Mouse (Mus musculus) kidney, postnatal 0 days (tissue): ENCODE results near the gene 4930524J08Rik. TPM values are rescaled to one million over a fixed set of nuclear protein-coding genes. Genes with fewer than 3 reads are reported as not detected.

Source experiments
- ATAC-seq: fragments of 200-750 bp; cut with Nextera tagmentation; replicated peaks from 2 replicates; pipeline ENCODE4 v1.8.0; 2017; ENCODE audit warnings: low read depth, moderate number of reproducible peaks, moderate TSS enrichment, moderate library complexity; ENCODE audit not compliant: low FRiP score
- DNase-seq: peaks from one replicate; pipeline ENCODE4 v3.0.0-alpha.2; 2016; ENCODE audit warnings: low spot score
- H3K27ac ChIP-seq: fragments of 300-500 bp; sonication (generic); 2 replicates; pipeline ENCODE4 v1.5.1; 2014; ENCODE audit warnings: mild to moderate bottlenecking
- H3K27me3 ChIP-seq: fragments of 300-500 bp; sonication (generic); 2 replicates; pipeline ENCODE4 v1.6.1; 2014; ENCODE audit warnings: low read length, mixed read lengths; ENCODE audit not compliant: insufficient read depth
- H3K36me3 ChIP-seq: fragments of 300-500 bp; sonication (generic); 2 replicates; pipeline ENCODE4 v1.6.1; 2014; ENCODE audit warnings: low read length, mixed read lengths; ENCODE audit not compliant: insufficient read depth
- H3K4me1 ChIP-seq: fragments of 300-500 bp; sonication (generic); replicated peaks from 2 replicates; pipeline ENCODE4 v1.6.1; 2014; ENCODE audit warnings: antibody characterized with exemption, low read length, mixed read lengths; ENCODE audit not compliant: insufficient read depth
- H3K4me2 ChIP-seq: fragments of 300-500 bp; sonication (generic); 2 replicates; pipeline ENCODE4 v1.6.1; 2014; ENCODE audit warnings: mild to moderate bottlenecking, low read length, moderate library complexity, mixed read lengths
- H3K4me3 ChIP-seq: fragments of 300-500 bp; sonication (generic); replicated peaks from 2 replicates; pipeline ENCODE4 v1.5.1; 2014; ENCODE audit warnings: low read depth, low read length
- H3K9ac ChIP-seq: fragments of 300-500 bp; sonication (generic); 2 replicates; pipeline ENCODE4 v1.6.1; 2014; ENCODE audit warnings: low read depth, low read length
- H3K9me3 ChIP-seq: fragments of 300-500 bp; sonication (generic); replicated peaks from 2 replicates; pipeline ENCODE4 v1.6.1; 2016; ENCODE audit warnings: low read length, inconsistent platforms, mixed read lengths
- CTCF ChIP-seq: IDR thresholded peaks from 2 replicates; pipeline ENCODE4 v1.5.1; 2016; ENCODE audit warnings: antibody characterized with exemption, low read depth, mild to moderate bottlenecking, moderate library complexity
- WGBS: fragments of 180-500 bp; shearing (Covaris S2); extraction: QIAGEN DNeasy Blood & Tissue Kit; methylation state at CpG from one replicate; pipeline ENCODE4 v1.1.7; 2014; 5-methylcytosine and 5-hydroxymethylcytosine counted together
- polyA plus RNA-seq: library from polyadenylated mRNA; unstranded; fragments of >200 nt; fragmentation: Nextera tagmentation; extraction: Ambion mirVana; gene quantifications from 2 replicates; pipeline ENCODE4 v1.2.1, GENCODE M21; 2015

4930524J08Rik gene
- 2.9 and 4.5 TPM in 2 replicates for polyA plus RNA-seq

DNA sequence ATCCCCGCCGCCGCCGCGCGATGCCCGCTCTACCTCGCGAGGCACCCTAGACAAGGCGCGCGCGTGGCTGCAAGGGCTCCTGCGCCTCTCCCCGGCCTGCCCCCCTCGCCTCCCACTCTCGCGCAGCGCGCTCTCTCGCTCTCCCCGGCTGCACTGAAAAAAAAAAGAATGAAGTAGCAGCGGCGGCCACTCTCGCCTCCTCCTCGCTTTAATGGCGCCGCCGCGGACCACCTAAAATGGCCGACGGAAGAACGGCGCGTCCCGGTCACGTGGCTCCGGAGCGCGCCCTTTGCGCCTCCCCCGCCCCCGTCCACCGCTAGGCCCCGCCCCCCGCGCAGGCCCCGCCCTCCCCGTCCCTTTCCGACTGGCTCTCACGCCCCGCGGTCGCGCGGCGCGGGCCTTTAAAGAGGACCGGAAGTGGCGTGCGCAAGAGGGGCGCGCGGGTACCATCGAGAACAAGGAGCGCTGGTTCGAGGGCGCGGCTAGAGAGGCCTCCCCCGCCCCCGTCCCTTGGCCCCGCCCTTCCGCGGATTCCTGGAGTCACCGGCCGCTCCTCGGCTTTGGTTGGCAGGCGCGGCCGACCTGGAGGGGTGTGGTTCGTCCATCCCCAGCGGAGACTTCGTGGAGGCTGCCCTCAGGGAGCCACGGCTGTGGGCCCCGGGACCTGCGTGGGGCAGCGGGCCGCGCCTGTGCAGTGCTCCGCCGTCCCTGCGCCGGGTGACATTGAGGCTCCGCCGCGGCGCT, at the start of gene 4930524J08Rik, which contains the start of gene Hnrnpd:
4930524J08Rik (plus strand) TSS at position 363 of the 744 bp plus-strand sequence.
Hnrnpd (minus strand) TSS at position 240 of the 744 bp plus-strand sequence.
- H3K9me3 ChIP-seq, result no peaks in the 10 kb centered on the region
- no peak for TF ChIP-seq CTCF
- peak; percentile 97 for ATAC-seq
- H3K4me3 ChIP-seq, result peak within 1 kb of the TSS; percentile 99
- H3K4me1 ChIP-seq, result peaks cover 13% of the 10 kb centered on the region
- H3K27ac ChIP-seq, result peak within 1 kb of the TSS; percentile 99
- H3K27me3 ChIP-seq, result no peaks in the 10 kb centered on the region
- WGBS, result under 1% methylated on average over 92 of the region's 97 CpGs
- peak; percentile 98 for DNase-seq
- peak within 1 kb of the TSS; percentile 98 for H3K9ac ChIP-seq
- no peaks in the 10 kb centered on the region for H3K36me3 ChIP-seq
- peak within 1 kb of the TSS; percentile 79 for H3K4me2 ChIP-seq

DNA sequence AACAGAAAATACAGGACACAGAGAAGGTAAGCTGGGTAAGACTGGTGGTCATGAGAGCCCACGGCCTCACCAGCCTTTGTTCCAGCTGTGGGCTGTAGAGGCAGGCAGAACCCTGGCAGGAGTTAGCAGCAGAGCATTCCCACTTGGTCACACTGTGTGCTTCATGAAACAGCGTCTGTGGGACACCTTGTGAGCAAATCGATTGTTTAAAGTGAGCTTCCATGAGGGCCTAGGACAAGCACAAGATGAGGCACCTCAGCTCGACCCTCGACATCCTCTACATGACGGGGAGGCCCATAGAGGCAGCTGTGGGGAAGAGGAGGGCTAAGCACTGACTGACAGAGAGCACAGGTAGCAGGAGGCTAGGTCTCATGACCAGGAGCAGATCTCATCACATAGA, 47.0 kb upstream of the 4930524J08Rik start:
- Histone ChIP-seq H3K9me3 (no peaks in the 10 kb centered on the region), H3K4me2 (no peak overlapping the region), H3K4me1 (no peaks in the 10 kb centered on the region), H3K9ac (no peak overlapping the region), H3K4me3 (no peak overlapping the region), H3K27me3 (no peaks in the 10 kb centered on the region), H3K27ac (no peak overlapping the region), H3K36me3 (no peaks in the 10 kb centered on the region)
- ATAC-seq (no peak), DNase-seq (no peak)
- no peak for TF ChIP-seq CTCF
- 82% methylated on average over 6 of the region's 6 CpGs for WGBS

DNA sequence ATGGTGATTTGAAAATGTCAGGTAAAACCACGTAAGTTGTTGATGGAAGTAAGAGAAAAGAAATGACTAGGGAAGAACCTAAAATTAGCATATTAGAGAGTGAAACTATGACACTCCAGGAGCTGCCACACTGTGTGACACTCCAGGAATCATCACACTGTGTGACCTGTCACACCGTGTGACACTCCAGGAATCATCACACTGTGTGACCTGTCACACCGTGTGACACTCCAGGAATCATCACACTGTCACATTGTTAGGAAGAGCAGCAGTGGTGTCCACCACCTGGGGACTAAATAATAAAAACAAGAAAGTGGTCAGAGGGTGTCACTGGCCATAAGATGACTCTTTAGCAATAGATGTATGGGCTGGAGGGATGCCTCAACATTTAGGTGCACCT, 39.4 kb upstream of the 4930524J08Rik start:
- no peak for TF ChIP-seq CTCF
- Histone ChIP-seq H3K4me1 (no peaks in the 10 kb centered on the region), H3K27me3 (no peaks in the 10 kb centered on the region), H3K9ac (no peak overlapping the region), H3K9me3 (0 out of 2 replicates have a peak, but pooled peaks cover 3% of the 10 kb centered on the region), H3K36me3 (no peaks in the 10 kb centered on the region), H3K27ac (no peak overlapping the region), H3K4me3 (no peak overlapping the region), H3K4me2 (no peak overlapping the region)
- 84% methylated on average over 3 of the region's 3 CpGs for WGBS
- ATAC-seq (no peak), DNase-seq (no peak)

DNA sequence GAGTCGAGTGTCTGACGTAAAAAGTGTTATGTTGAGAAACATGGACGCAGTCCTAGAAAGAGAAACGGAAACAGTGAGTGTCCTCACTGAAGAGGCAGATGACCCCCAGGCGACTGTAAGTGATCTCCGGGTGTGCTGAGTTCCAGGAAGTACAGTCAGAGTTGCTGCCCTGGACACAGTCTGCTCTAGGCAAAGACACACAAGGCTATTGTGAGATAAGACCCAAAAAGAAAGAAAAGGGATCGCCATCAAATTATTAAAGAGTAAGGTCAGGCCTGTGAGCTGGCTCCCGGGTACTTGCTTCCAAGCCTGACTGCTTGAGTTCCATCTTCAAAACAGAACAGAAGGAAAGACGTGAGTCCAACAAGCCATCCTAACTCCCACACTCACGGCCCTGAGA, 37.6 kb upstream of the 4930524J08Rik start:
- no peaks in the 10 kb centered on the region for H3K4me1 ChIP-seq
- H3K4me3 ChIP-seq, result no peak overlapping the region
- peaks cover 3% of the 10 kb centered on the region; the same call in 1 of the 2 replicates for H3K9me3 ChIP-seq
- H3K9ac ChIP-seq, result no peak overlapping the region
- no peak overlapping the region for H3K4me2 ChIP-seq
- no peaks in the 10 kb centered on the region for H3K36me3 ChIP-seq
- ATAC-seq (no peak), DNase-seq (no peak)
- H3K27me3 ChIP-seq, result no peaks in the 10 kb centered on the region
- H3K27ac ChIP-seq, result no peak overlapping the region
- TF ChIP-seq CTCF, result no peak
- 78% methylated on average over 10 of the region's 10 CpGs for WGBS

DNA sequence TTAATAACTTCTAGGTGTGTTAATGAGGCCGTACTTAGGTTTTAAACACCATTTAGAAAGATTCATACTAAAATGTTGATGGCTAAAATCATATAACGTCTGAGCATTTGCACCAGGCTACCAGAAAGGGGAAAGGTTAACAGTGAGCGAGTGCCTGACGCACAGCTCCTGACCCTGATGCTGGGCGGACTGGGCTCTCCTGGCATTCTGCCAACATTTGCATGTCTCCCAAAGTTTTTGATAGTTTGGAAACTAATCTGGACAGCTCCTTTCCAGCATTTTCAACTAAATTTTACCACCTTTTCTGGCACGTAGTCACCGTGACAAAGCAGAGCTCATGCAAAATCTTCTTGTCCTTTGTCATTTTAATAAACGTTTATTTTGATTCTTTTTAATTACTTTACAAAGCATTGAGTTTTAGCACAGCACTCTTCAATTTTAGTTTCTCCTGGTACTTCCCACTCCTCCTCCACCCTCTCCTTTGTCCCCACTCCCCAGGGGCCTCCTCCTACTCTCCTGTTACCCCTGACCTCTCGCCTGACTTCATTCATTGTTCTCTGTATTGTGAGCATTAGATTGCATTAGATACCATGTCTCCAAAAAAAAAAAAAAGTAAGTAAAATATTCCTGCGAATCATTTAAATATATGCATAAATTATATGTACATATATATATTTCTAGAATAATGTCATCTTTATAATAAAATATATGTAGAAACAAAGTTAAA, 36.9 kb upstream of the 4930524J08Rik start:
- no peaks in the 10 kb centered on the region for H3K36me3 ChIP-seq
- no peak overlapping the region for H3K4me3 ChIP-seq
- H3K9ac ChIP-seq, result no peak overlapping the region
- H3K27ac ChIP-seq, result no peak overlapping the region
- WGBS, result 51% methylated on average over 10 of the region's 10 CpGs
- DNase-seq, result no peak
- no peak for ATAC-seq
- no peaks in the 10 kb centered on the region for H3K27me3 ChIP-seq
- TF ChIP-seq CTCF, result no peak
- H3K4me2 ChIP-seq, result no peak overlapping the region
- H3K9me3 ChIP-seq, result peaks cover 3% of the 10 kb centered on the region; the same call in 1 of the 2 replicates
- H3K4me1 ChIP-seq, result no peaks in the 10 kb centered on the region

DNA sequence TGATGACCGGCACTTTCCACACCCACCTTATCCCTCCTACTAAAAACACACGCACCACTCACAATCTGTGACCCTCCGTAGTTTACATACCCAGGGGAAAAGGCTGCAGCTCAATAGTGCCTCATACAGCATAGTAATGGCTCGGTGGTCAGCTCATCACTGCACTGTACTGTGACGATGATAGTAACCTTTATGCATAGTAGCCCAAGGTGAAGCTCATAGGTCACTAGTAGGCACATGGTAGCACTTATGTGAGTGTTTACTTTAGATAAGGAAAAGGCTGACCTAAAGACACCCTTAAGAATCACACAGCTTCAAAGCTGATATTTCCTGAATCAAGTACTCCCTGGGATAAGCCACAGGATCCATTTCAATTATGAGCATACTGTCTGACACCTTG, 26.3 kb upstream of the 4930524J08Rik start:
- H3K9me3 ChIP-seq, result no peaks in the 10 kb centered on the region
- H3K27me3 ChIP-seq, result no peaks in the 10 kb centered on the region
- no peak overlapping the region for H3K9ac ChIP-seq
- DNase-seq (no peak), ATAC-seq (no peak)
- TF ChIP-seq CTCF, result no peak
- H3K4me2 ChIP-seq, result no peak overlapping the region
- H3K36me3 ChIP-seq, result peaks cover 6% of the 10 kb centered on the region; the same call in 1 of the 2 replicates
- no peak overlapping the region for H3K4me3 ChIP-seq
- no peaks in the 10 kb centered on the region for H3K4me1 ChIP-seq
- no peak overlapping the region for H3K27ac ChIP-seq
- 91% methylated on average over 5 of the region's 5 CpGs for WGBS
